Mouse (Mus musculus) hindbrain, embryonic 10.5 days (tissue): ENCODE data around the gene Trpm3. TPM values are rescaled to one million over a fixed set of nuclear protein-coding genes. Genes with fewer than 3 reads are reported as not detected.

Experiments used
- DNase-seq: peaks from one replicate; pipeline ENCODE4 v3.0.0-alpha.2; 2017; ENCODE audit warnings: low spot score
- H3K27ac ChIP-seq: fragments of 300-500 bp; sonication (generic); 2 replicates; pipeline ENCODE4 v1.5.1; 2016; ENCODE audit warnings: mild to moderate bottlenecking, moderate library complexity
- H3K27me3 ChIP-seq: fragments of 300-500 bp; sonication (generic); 2 replicates; pipeline ENCODE4 v1.6.1; 2016; ENCODE audit warnings: mild to moderate bottlenecking; ENCODE audit not compliant: poor library complexity, insufficient read depth, severe bottlenecking
- H3K36me3 ChIP-seq: fragments of 300-500 bp; sonication (generic); 2 replicates; pipeline ENCODE4 v1.6.1; 2016; ENCODE audit warnings: mild to moderate bottlenecking, moderate library complexity
- H3K4me1 ChIP-seq: fragments of 300-500 bp; sonication (generic); replicated peaks from 2 replicates; pipeline ENCODE4 v1.6.1; 2016; ENCODE audit warnings: mild to moderate bottlenecking
- H3K4me3 ChIP-seq: fragments of 300-500 bp; sonication (generic); 2 replicates; pipeline ENCODE4 v1.5.1; 2016; ENCODE audit warnings: mild to moderate bottlenecking, moderate library complexity
- H3K9me3 ChIP-seq: fragments of 300-500 bp; sonication (generic); 2 replicates; pipeline ENCODE4 v1.6.1; 2016; ENCODE audit warnings: mild to moderate bottlenecking, moderate library complexity
- WGBS: fragments of 180-500 bp; shearing (Covaris S2); methylation state at CpG from one replicate; pipeline ENCODE4 v1.1.7; 2016; 5-methylcytosine and 5-hydroxymethylcytosine counted together
- polyA plus RNA-seq: library from polyadenylated mRNA; unstranded; fragments of >200 nt; fragmentation: Nextera tagmentation; extraction: Ambion mirVana; gene quantifications from 2 replicates; pipeline ENCODE4 v1.2.1, GENCODE M21; 2016

Trpm3 gene
- polyA plus RNA-seq, 1 experiment from 2014 or later: 14.4 TPM

- no peak overlapping the region for H3K4me3 ChIP-seq
- DNase-seq: no peak
- no peaks in the 10 kb centered on the region for H3K4me1 ChIP-seq
- H3K9me3 ChIP-seq: no peaks in the 10 kb centered on the region
- H3K27me3 ChIP-seq: no peaks in the 10 kb centered on the region
- no peaks in the 10 kb centered on the region for H3K36me3 ChIP-seq
- H3K27ac ChIP-seq: no peak overlapping the region
- WGBS: 71% methylated on average over 2 of the region's 2 CpGs
Measured at GRCm38 (mm10) chr19:22222520-22222919, 83.7 kb downstream of the Trpm3 start.

GRCm38 (mm10) chr19:22234187-22234586, 95.3 kb downstream of the Trpm3 start:
- no peaks in the 10 kb centered on the region for H3K27me3 ChIP-seq
- no peak for DNase-seq
- no peaks in the 10 kb centered on the region for H3K4me1 ChIP-seq
- H3K27ac ChIP-seq: no peak overlapping the region
- no peaks in the 10 kb centered on the region for H3K36me3 ChIP-seq
- no peak overlapping the region for H3K4me3 ChIP-seq
- no peaks in the 10 kb centered on the region for H3K9me3 ChIP-seq

GRCm38 (mm10) chr19:22249076-22249475, 110.2 kb downstream of the Trpm3 start:
- Histone ChIP-seq H3K27ac (no peak overlapping the region), H3K27me3 (no peaks in the 10 kb centered on the region), H3K4me3 (no peak overlapping the region), H3K36me3 (no peaks in the 10 kb centered on the region), H3K4me1 (no peaks in the 10 kb centered on the region), H3K9me3 (no peaks in the 10 kb centered on the region)
- WGBS: 89% methylated on average over 6 of the region's 6 CpGs
- no peak for DNase-seq

- Histone ChIP-seq H3K9me3 (no peaks in the 10 kb centered on the region), H3K27me3 (no peaks in the 10 kb centered on the region), H3K4me1 (no peaks in the 10 kb centered on the region), H3K36me3 (no peaks in the 10 kb centered on the region), H3K27ac (no peak overlapping the region), H3K4me3 (no peak overlapping the region)
- WGBS: 66% methylated on average over 5 of the region's 5 CpGs
- peak; percentile 15 for DNase-seq
Measured at GRCm38 (mm10) chr19:22272916-22273315, 134.1 kb downstream of the Trpm3 start.

DNA sequence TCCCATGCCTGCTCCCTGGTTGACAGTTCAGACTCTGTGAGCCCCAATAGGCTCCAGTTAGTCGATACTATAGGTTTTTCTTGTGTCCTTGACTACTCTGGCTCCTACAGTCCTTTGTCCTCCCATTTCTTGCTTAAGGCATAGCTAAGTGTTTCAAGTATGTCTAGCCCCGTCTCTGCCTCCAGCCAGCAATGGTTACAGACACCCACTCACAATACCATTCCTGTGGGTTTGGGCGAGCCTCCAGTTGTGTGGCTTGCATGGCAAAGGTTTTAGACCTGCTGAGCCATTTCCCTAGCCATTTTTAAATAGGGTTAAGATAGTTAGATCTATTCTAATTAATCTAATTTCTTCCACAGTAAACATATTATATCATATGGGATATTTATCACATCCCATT, 145.8 kb downstream of the Trpm3 start:
- Histone ChIP-seq H3K27me3 (no peaks in the 10 kb centered on the region), H3K36me3 (no peaks in the 10 kb centered on the region), H3K27ac (no peak overlapping the region), H3K9me3 (no peaks in the 10 kb centered on the region), H3K4me1 (no peaks in the 10 kb centered on the region), H3K4me3 (no peak overlapping the region)
- 89% methylated on average over 3 of the region's 3 CpGs for WGBS
- DNase-seq: no peak

DNA sequence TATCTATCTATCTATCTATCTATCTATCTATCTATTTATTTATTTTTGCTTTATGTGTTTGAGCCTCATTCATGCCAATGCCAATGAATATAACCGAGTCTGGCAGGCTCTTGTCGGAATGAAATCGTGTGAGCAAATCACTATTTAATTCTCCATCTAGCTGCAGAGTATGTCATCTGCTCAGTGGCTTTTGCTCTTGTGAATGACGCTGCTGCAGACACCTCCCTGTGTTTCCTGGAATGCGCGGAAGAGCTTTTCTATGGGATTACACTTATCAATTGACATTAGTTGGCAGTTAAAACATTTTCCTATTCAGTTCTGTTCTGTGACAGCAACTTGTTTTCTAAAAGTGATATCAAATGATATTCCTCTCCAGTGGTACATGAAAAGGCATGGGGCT, 153.8 kb downstream of the Trpm3 start:
- H3K27ac ChIP-seq: no peak overlapping the region
- H3K4me3 ChIP-seq: no peak overlapping the region
- 92% methylated on average over 6 of the region's 6 CpGs for WGBS
- H3K36me3 ChIP-seq: no peaks in the 10 kb centered on the region
- H3K27me3 ChIP-seq: no peaks in the 10 kb centered on the region
- no peaks in the 10 kb centered on the region for H3K9me3 ChIP-seq
- no peaks in the 10 kb centered on the region for H3K4me1 ChIP-seq
- DNase-seq: no peak

GRCm38 (mm10) chr19:22300906-22301305, 162.1 kb downstream of the Trpm3 start:
- WGBS: 44% methylated on average over 2 of the region's 2 CpGs
- Histone ChIP-seq H3K27me3 (no peaks in the 10 kb centered on the region), H3K27ac (no peak overlapping the region), H3K4me1 (peaks cover 15% of the 10 kb centered on the region), H3K36me3 (no peaks in the 10 kb centered on the region), H3K9me3 (no peaks in the 10 kb centered on the region), H3K4me3 (no peak overlapping the region)
- DNase-seq: no peak

GRCm38 (mm10) chr19:22303021-22303951, 164.4 kb downstream of the Trpm3 start:
- Histone ChIP-seq H3K4me1 (peaks cover 15% of the 10 kb centered on the region), H3K36me3 (no peaks in the 10 kb centered on the region), H3K27ac (no peak overlapping the region), H3K4me3 (peak overlapping the region; percentile 44), H3K9me3 (no peaks in the 10 kb centered on the region), H3K27me3 (no peaks in the 10 kb centered on the region)
- WGBS: 20% methylated on average over 17 of the region's 17 CpGs
- DNase-seq: peak; percentile 4

DNA sequence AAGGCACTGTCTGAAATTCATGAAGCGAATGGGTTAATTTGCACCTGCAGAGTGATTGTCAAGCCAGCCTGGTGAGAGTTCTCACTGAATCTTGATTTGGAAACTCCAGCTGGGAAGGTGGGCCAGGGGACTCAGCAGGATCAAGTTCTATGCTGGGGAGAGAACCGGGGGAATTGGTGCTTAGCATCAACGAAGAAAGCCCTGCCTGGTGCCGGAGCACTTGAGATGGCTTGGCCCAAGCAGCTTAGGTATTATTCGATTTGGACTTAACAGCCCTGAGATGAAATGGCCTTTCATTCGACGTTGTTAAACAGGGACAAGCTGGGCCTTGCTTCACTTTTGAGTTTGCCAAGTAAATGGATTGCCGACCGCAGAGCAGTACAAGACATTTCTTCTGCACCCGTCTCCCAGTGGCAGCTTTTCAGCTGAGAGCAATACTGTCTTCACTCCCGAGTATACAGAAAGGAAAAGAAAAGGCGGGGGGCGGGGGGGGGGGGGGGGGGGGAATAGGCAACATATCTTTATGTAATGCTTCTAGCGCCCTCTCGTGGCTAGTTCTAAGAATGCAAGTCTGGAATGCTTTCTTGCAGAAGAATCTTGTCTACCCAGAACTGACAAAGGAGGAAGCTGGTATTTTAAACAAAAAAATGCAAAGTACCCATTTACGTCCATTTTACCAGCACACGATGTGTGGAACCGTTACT, 165.3 kb downstream of the Trpm3 start:
- no peaks in the 10 kb centered on the region for H3K9me3 ChIP-seq
- WGBS: 2% methylated on average over 18 of the region's 18 CpGs
- H3K27me3 ChIP-seq: no peaks in the 10 kb centered on the region
- H3K4me3 ChIP-seq: peak overlapping the region; percentile 44
- H3K4me1 ChIP-seq: peaks cover 15% of the 10 kb centered on the region
- no peaks in the 10 kb centered on the region for H3K36me3 ChIP-seq
- peak; percentile 90 for DNase-seq
- H3K27ac ChIP-seq: no peak overlapping the region

DNA sequence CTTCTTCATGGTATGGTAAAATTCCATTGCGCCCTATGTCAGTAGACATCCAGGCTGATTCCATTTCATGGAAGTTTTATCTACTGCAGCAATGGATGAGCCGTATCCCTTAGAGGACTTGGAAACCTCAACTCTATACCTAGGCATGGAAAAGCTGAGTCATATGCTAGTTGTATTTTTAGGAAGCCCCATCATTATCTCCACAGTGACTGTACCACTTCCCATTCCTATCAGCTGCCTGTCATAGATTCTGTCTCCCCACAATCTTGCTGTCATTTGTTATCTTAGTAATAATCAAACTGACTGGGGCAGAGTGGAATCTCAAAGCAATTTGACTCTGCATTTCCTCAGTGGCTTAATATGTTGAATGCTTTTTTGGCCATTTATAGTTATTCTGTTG, 169.2 kb downstream of the Trpm3 start:
- H3K9me3 ChIP-seq: no peaks in the 10 kb centered on the region
- peaks cover 12% of the 10 kb centered on the region for H3K4me1 ChIP-seq
- no peak for DNase-seq
- H3K36me3 ChIP-seq: no peaks in the 10 kb centered on the region
- no peak overlapping the region for H3K27ac ChIP-seq
- H3K27me3 ChIP-seq: no peaks in the 10 kb centered on the region
- H3K4me3 ChIP-seq: no peak overlapping the region
- WGBS: 94% methylated on average over 2 of the region's 2 CpGs

GRCm38 (mm10) chr19:22317306-22317705, 178.5 kb downstream of the Trpm3 start:
- Histone ChIP-seq H3K4me1 (no peaks in the 10 kb centered on the region), H3K27me3 (no peaks in the 10 kb centered on the region), H3K4me3 (no peak overlapping the region), H3K36me3 (no peaks in the 10 kb centered on the region), H3K27ac (no peak overlapping the region), H3K9me3 (no peaks in the 10 kb centered on the region)
- WGBS: 89% methylated on average over 4 of the region's 4 CpGs
- no peak for DNase-seq

DNA sequence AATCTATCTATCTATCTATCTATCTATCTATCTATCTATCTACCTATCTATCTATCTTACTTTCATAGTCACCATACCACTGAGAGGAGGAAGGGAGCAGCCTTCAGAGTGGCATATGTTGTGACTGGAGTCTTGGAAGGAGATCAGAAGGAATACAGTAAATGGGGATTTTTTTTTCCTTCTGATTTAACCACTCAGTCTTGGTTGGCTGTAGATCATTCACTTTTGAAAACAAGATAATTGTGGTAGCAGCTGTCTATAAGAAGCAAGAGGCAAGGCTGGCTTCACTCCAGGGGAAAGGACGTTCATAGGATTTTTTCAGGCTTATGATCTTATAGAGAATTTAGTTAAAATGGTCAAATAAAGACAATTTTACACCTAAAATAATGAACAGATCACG, 188.0 kb downstream of the Trpm3 start:
- no peak for DNase-seq
- H3K36me3 ChIP-seq: no peaks in the 10 kb centered on the region
- no peak overlapping the region for H3K4me3 ChIP-seq
- no peaks in the 10 kb centered on the region for H3K9me3 ChIP-seq
- H3K4me1 ChIP-seq: no peaks in the 10 kb centered on the region; the same call in 1 of the 2 replicates
- WGBS: 81% methylated on average over 2 of the region's 2 CpGs
- H3K27ac ChIP-seq: no peak overlapping the region
- no peaks in the 10 kb centered on the region for H3K27me3 ChIP-seq

- 57% methylated on average over 5 of the region's 5 CpGs for WGBS
Measured at GRCm38 (mm10) chr19:22327226-22327625, 188.4 kb downstream of the Trpm3 start.

More at GRCm38 (mm10) chr19:22327226-22327625, 188.4 kb downstream of the Trpm3 start:
- H3K4me1 ChIP-seq: no peaks in the 10 kb centered on the region; the same call in 1 of the 2 replicates
- DNase-seq: no peak
- H3K27ac ChIP-seq: no peak overlapping the region
- H3K27me3 ChIP-seq: no peaks in the 10 kb centered on the region
- H3K4me3 ChIP-seq: no peak overlapping the region
- no peaks in the 10 kb centered on the region for H3K36me3 ChIP-seq
- no peaks in the 10 kb centered on the region for H3K9me3 ChIP-seq
